Mouse (Mus musculus): ENCODE data around the gene Rgs8. TPM values are rescaled to one million over a fixed set of nuclear protein-coding genes. Genes with fewer than 3 reads are reported as not detected.
A peak's percentile ranks its signal among the peaks of the same experiment; 100 is the strongest.

The Rgs8 gene
- under 1 TPM in 1 of 2 experiments, not detected in 1; 0.05 TPM for total RNA-seq (2021)
- long read RNA-seq, experiment 1, result 0 reads
- long read RNA-seq, experiment 2, result 0 reads

GRCm38 (mm10) chr1:153652938-153653623, at the start of gene Rgs8:
Gene Rgs8 (plus strand): TSS chr1:153653025.
- no peak for DNase-seq
- intact Hi-C loops (cut with DNase I), result no loop called here

GRCm38 (mm10) chr1:153617340-153617830, 35.4 kb upstream of the Rgs8 start:
- intact Hi-C loops (cut with DNase I), result no loop called here
- DNase-seq, result no peak

- intact Hi-C loops (cut with DNase I), result no loop called here
- DNase-seq, result no peak
Observed at GRCm38 (mm10) chr1:153623036-153623435, 29.8 kb upstream of the Rgs8 start.

- intact Hi-C loops (cut with DNase I), result no loop called here
- DNase-seq, result no peak
Observed at GRCm38 (mm10) chr1:153632686-153633085, 20.1 kb upstream of the Rgs8 start.

GRCm38 (mm10) chr1:153635056-153635455, 17.8 kb upstream of the Rgs8 start:
- intact Hi-C loops (cut with DNase I), result no loop called here
- DNase-seq, result no peak

- intact Hi-C loops (cut with DNase I), result no loop called here
- peak; percentile 37 to 41 for DNase-seq
Observed at GRCm38 (mm10) chr1:153635521-153635920, 17.3 kb upstream of the Rgs8 start.

- DNase-seq, result no peak
- intact Hi-C loops (cut with DNase I), result no loop called here
Observed at GRCm38 (mm10) chr1:153636821-153637220, 16.0 kb upstream of the Rgs8 start.

GRCm38 (mm10) chr1:153641492-153641939, 11.3 kb upstream of the Rgs8 start:
- intact Hi-C loops (cut with DNase I), result no loop called here
- peak; percentile 19 to 28 for DNase-seq

GRCm38 (mm10) chr1:153641940-153642501, 10.8 kb upstream of the Rgs8 start:
- intact Hi-C loops (cut with DNase I), result no loop called here
- DNase-seq, result peak; percentile 52 to 71

GRCm38 (mm10) chr1:153653674-153654073, 849 bp downstream of the Rgs8 start:
- intact Hi-C loops (cut with DNase I), result no loop called here
- no peak for DNase-seq

GRCm38 (mm10) chr1:153659666-153660065, 6.8 kb downstream of the Rgs8 start:
- intact Hi-C loops (cut with DNase I), result no loop called here
- DNase-seq, result no peak

- intact Hi-C loops (cut with DNase I), result no loop called here
- DNase-seq, result no peak
Observed at GRCm38 (mm10) chr1:153660982-153661688, 8.3 kb downstream of the Rgs8 start.

GRCm38 (mm10) chr1:153661689-153662002, 8.8 kb downstream of the Rgs8 start:
- intact Hi-C loops (cut with DNase I), result no loop called here
- no peak for DNase-seq

- intact Hi-C loops (cut with DNase I), result no loop called here
- DNase-seq, result no peak
Observed at GRCm38 (mm10) chr1:153662362-153662761, 9.5 kb downstream of the Rgs8 start.

- no peak for DNase-seq
- intact Hi-C loops (cut with DNase I), result no loop called here
Observed at GRCm38 (mm10) chr1:153665066-153665715, 12.4 kb downstream of the Rgs8 start.

GRCm38 (mm10) chr1:153666236-153666635, 13.4 kb downstream of the Rgs8 start:
- intact Hi-C loops (cut with DNase I), result no loop called here
- DNase-seq, result no peak

- intact Hi-C loops (cut with DNase I), result no loop called here
- no peak for DNase-seq
Observed at GRCm38 (mm10) chr1:153667244-153667727, 14.5 kb downstream of the Rgs8 start.

- intact Hi-C loops (cut with DNase I), result no loop called here
- no peak for DNase-seq
Observed at GRCm38 (mm10) chr1:153667781-153668180, 15.0 kb downstream of the Rgs8 start.

GRCm38 (mm10) chr1:153669086-153669485, 16.3 kb downstream of the Rgs8 start:
- no peak for DNase-seq
- intact Hi-C loops (cut with DNase I), result no loop called here

GRCm38 (mm10) chr1:153669728-153670127, 16.9 kb downstream of the Rgs8 start:
- no peak for DNase-seq
- intact Hi-C loops (cut with DNase I), result no loop called here

- DNase-seq, result no peak
- intact Hi-C loops (cut with DNase I), result no loop called here
Observed at GRCm38 (mm10) chr1:153671352-153671751, 18.5 kb downstream of the Rgs8 start.

Measured in gastrocnemius, postnatal 36 days (tissue).